Mouse (Mus musculus) G1E-ER4 (cell line): ENCODE measurements around the gene Ube2g2. TPM values are rescaled to one million over a fixed set of nuclear protein-coding genes. Genes with fewer than 3 reads are reported as not detected.
"Not testable (repeated sequence)": the region's sequence is repeated elsewhere in the genome, so short reads cannot be mapped to it uniquely, and the experiment has no call there.

Source experiments
- GATA1 ChIP-seq: IDR thresholded peaks from one replicate; pipeline ENCODE4 v1.8.0; 2012; ENCODE audit warnings: low read length, inconsistent platforms
- polyA plus RNA-seq: library from polyadenylated mRNA; stranded (reverse); fragments of >175 nt; gene quantifications from 2 replicates; pipeline ENCODE4 v1.2.3, GENCODE M21; 2012

Ube2g2 gene
- polyA plus RNA-seq, 1 experiment = 30.8 TPM

GRCm38 (mm10) chr10:77663949-77664665 is 42.0 kb downstream of the Ube2g2 start:
- no peak for TF ChIP-seq GATA1

- no peak for TF ChIP-seq GATA1
These were observed 44.3 kb downstream of the Ube2g2 start for GRCm38 (mm10) chr10:77666342-77666741.

GRCm38 (mm10) chr10:77667402-77667801 is 45.3 kb downstream of the Ube2g2 start:
- no peak for TF ChIP-seq GATA1

- no peak for TF ChIP-seq GATA1
These were observed 48.6 kb downstream of the Ube2g2 start for GRCm38 (mm10) chr10:77670710-77671109.

- TF ChIP-seq GATA1 = peak; percentile 75
These were observed 49.4 kb downstream of the Ube2g2 start for GRCm38 (mm10) chr10:77671519-77671918.

GRCm38 (mm10) chr10:77673765-77674164 is 51.7 kb downstream of the Ube2g2 start:
- TF ChIP-seq GATA1 = no peak

- no peak for TF ChIP-seq GATA1
These were observed 55.5 kb downstream of the Ube2g2 start for GRCm38 (mm10) chr10:77677562-77677961.

- TF ChIP-seq GATA1 = no peak
These were observed 60.9 kb downstream of the Ube2g2 start for GRCm38 (mm10) chr10:77682994-77683393.

GRCm38 (mm10) chr10:77684181-77684580 is 62.1 kb downstream of the Ube2g2 start:
- no peak for TF ChIP-seq GATA1

GRCm38 (mm10) chr10:77685895-77686664 is 64.0 kb downstream of the Ube2g2 start, which contains the start of gene Tspear:
Gene Tspear, plus strand, starts transcription at chr10:77686569.
- TF ChIP-seq GATA1 = no peak

GRCm38 (mm10) chr10:77687021-77687420 is 64.9 kb downstream of the Ube2g2 start:
- no peak for TF ChIP-seq GATA1

GRCm38 (mm10) chr10:77690356-77690807 is 68.3 kb downstream of the Ube2g2 start, which contains the start of gene Gm19402:
Gene Gm19402, minus strand, starts transcription at chr10:77690757.
- TF ChIP-seq GATA1 = not testable (repeated sequence)

Other genes starting within 250 kb of the Ube2g2 start
- gene Adarb1, start 204.0 kb upstream of the Ube2g2 start, polyA plus RNA-seq = not detected in 2 replicates
- 128 and 179 TPM in 2 replicates for gene Fam207a, start 106.5 kb upstream of the Ube2g2 start, polyA plus RNA-seq
- gene Itgb2, start 92.0 kb upstream of the Ube2g2 start, polyA plus RNA-seq = 0.90 and 3.8 TPM in 2 replicates
- 101 and 130 TPM in 2 replicates for gene Pttg1ip, start 40.6 kb upstream of the Ube2g2 start, polyA plus RNA-seq
- 166 and 172 TPM in 2 replicates for gene Sumo3, start 16.2 kb upstream of the Ube2g2 start, polyA plus RNA-seq
- gene Gm49325, start 16.1 kb upstream of the Ube2g2 start, polyA plus RNA-seq = 0.54 TPM in 1 of 2 replicates, not detected in the other
- not detected in 2 replicates for gene Tspear, start 64.3 kb downstream of the Ube2g2 start, polyA plus RNA-seq
- not detected in 2 replicates for gene Gm19402, start 68.5 kb downstream of the Ube2g2 start, polyA plus RNA-seq
- gene Gm9508, start 75.0 kb downstream of the Ube2g2 start, polyA plus RNA-seq = not detected in 2 replicates
- gene Gm10272, start 84.4 kb downstream of the Ube2g2 start, polyA plus RNA-seq = not detected in 2 replicates
- gene Gm10024, start 89.2 kb downstream of the Ube2g2 start, polyA plus RNA-seq = not detected in 2 replicates
- not detected in 2 replicates for gene Gm10142, start 93.5 kb downstream of the Ube2g2 start, polyA plus RNA-seq
- not detected in 2 replicates for gene Krtap12-1, start 98.3 kb downstream of the Ube2g2 start, polyA plus RNA-seq
- gene Gm10100, start 104.2 kb downstream of the Ube2g2 start, polyA plus RNA-seq = not detected in 2 replicates
- not detected in 2 replicates for gene Gm18596, start 120.4 kb downstream of the Ube2g2 start, polyA plus RNA-seq
- not detected in 2 replicates for gene Gm9736, start 129.1 kb downstream of the Ube2g2 start, polyA plus RNA-seq
- gene Gm3233, start 137.4 kb downstream of the Ube2g2 start, polyA plus RNA-seq = not detected in 2 replicates
- gene Gm3238, start 149.1 kb downstream of the Ube2g2 start, polyA plus RNA-seq = not detected in 2 replicates
- not detected in 2 replicates for gene Gm7138, start 154.7 kb downstream of the Ube2g2 start, polyA plus RNA-seq
- gene Gm3250, start 160.3 kb downstream of the Ube2g2 start, polyA plus RNA-seq = not detected in 2 replicates
- gene Gm7137, start 165.9 kb downstream of the Ube2g2 start, polyA plus RNA-seq = not detected in 2 replicates
- gene Gm9639, start 172.8 kb downstream of the Ube2g2 start, polyA plus RNA-seq = not detected in 2 replicates
- not detected in 2 replicates for gene Gm19668, start 176.9 kb downstream of the Ube2g2 start, polyA plus RNA-seq
- gene Gm9507, start 189.6 kb downstream of the Ube2g2 start, polyA plus RNA-seq = not detected in 2 replicates
- not detected in 2 replicates for gene Gm2696, start 192.4 kb downstream of the Ube2g2 start, polyA plus RNA-seq
- not detected in 2 replicates for gene Krtap10-4, start 204.8 kb downstream of the Ube2g2 start, polyA plus RNA-seq
- gene Krtap10-10, start 213.7 kb downstream of the Ube2g2 start, polyA plus RNA-seq = not detected in 2 replicates
- not detected in 2 replicates for gene Gm36176, start 224.5 kb downstream of the Ube2g2 start, polyA plus RNA-seq
- not detected in 2 replicates for gene Gm10318, start 230.6 kb downstream of the Ube2g2 start, polyA plus RNA-seq
- gene Gm3285, start 239.7 kb downstream of the Ube2g2 start, polyA plus RNA-seq = not detected in 2 replicates